Comparison of ENCODE assay signal across 8 mouse cellular contexts in genomic region chr6:113419199-113419587, GRCm38 (mm10). TPM values are rescaled to one million over a fixed set of nuclear protein-coding genes. Genes with fewer than 3 reads are reported as not detected.
DNase-seq lines count a peak whose midpoint lies in the region; ATAC-seq and TF ChIP-seq lines count a peak whose summit lies in the region.

TSS of gene Rpusd3 (minus strand) at chr6:113419340.

- TF ChIP-seq CTCF in MEL (IDR thresholded peaks at IDR 0.05 in 2 of 3, conservative IDR thresholded peaks at IDR 0.05 in 1 of 3; ENCODE audit: control insufficient read depth in 1 of 3, insufficient read depth in 1 of 3, low read depth in 2 of 3, low read length in 3 of 3, poor library complexity in 1 of 3, severe bottlenecking in 1 of 3): no peak
- no peak for TF ChIP-seq CTCF in cerebellum, adult 2 months (IDR thresholded peaks at IDR 0.05; ENCODE audit: borderline replicate concordance, insufficient read depth, low read depth, low read length)

- peak within 1 kb of the TSS; percentile 81 for H3K9ac ChIP-seq in MEL (ENCODE audit: control insufficient read depth, low read depth, low read length, poor library complexity, severe bottlenecking)
- H3K9ac ChIP-seq in lung, embryonic 16.5 days (ENCODE audit: low read length): peak within 1 kb of the TSS; percentile 85

- no peak for TF ChIP-seq EP300 in MEL (IDR thresholded peaks at IDR 0.05; ENCODE audit: low read depth in 1 of 2, low read length in 2 of 2)

- H3K4me3 ChIP-seq in MEL (ENCODE audit: control insufficient read depth in 1 of 2, insufficient read depth in 1 of 2, low read depth in 2 of 2, low read length in 2 of 2): peak within 1 kb of the TSS; percentile 76 to 96
- H3K4me3 ChIP-seq in cerebellum, adult 2 months (replicated peaks; ENCODE audit: insufficient read depth, low read depth, low read length): peak within 1 kb of the TSS; percentile 94
- H3K4me3 ChIP-seq in lung, embryonic 16.5 days (ENCODE audit: low read length): peak within 1 kb of the TSS; percentile 82

- H3K27me3 ChIP-seq in MEL (ENCODE audit: control insufficient read depth in 1 of 2, insufficient read depth in 2 of 2, low read length in 2 of 2): no peaks in the 10 kb centered on the region
- H3K27me3 ChIP-seq in cerebellum, adult 2 months (ENCODE audit: control insufficient read depth, insufficient read depth, low read length): no peaks in the 10 kb centered on the region
- no peaks in the 10 kb centered on the region for H3K27me3 ChIP-seq in lung, embryonic 16.5 days (ENCODE audit: control insufficient read depth, insufficient read depth, low read depth, low read length)

- 1% methylated on average over 25 of the region's 25 CpGs for WGBS in cerebellum, adult 2 months
- WGBS in lung, embryonic 16.5 days: 0% methylated on average over 25 of the region's 25 CpGs

- peaks cover 6% of the 10 kb centered on the region for H3K79me2 ChIP-seq in MEL (ENCODE audit: control insufficient read depth, insufficient read depth, low read length, poor library complexity)

- TF ChIP-seq RAD21 in MEL (IDR thresholded peaks at IDR 0.05; ENCODE audit: low read depth, low read length): no peak

- peak; percentile 96 to 98 for ATAC-seq in hematopoietic stem cell, adult 5-6 weeks (replicated peaks in 1 of 2; ENCODE audit: insufficient read depth in 1 of 2, low FRiP score in 2 of 2, low TSS enrichment in 1 of 2, low read depth in 1 of 2, poor library complexity in 2 of 2, severe bottlenecking in 2 of 2)
- ATAC-seq in lung, embryonic 16.5 days (ENCODE audit: low read depth): peak; percentile 99

- no peaks in the 10 kb centered on the region for H3K9me3 ChIP-seq in MEL (replicated peaks; ENCODE audit: insufficient read depth, low read length)
- H3K9me3 ChIP-seq in lung, embryonic 16.5 days (ENCODE audit: control insufficient read depth, low read length): no peaks in the 10 kb centered on the region

- H3K4me1 ChIP-seq in MEL (ENCODE audit: control insufficient read depth in 1 of 2, insufficient read depth in 2 of 2, low read length in 2 of 2): peaks cover 6 to 20% of the 10 kb centered on the region in 2 experiments; a peak in 3 of 4 replicates
- H3K4me1 ChIP-seq in cerebellum, adult 2 months (ENCODE audit: control insufficient read depth, insufficient read depth, low read length): peaks cover 10% of the 10 kb centered on the region; the same call in 1 of the 2 replicates
- H3K4me1 ChIP-seq in lung, embryonic 16.5 days (replicated peaks; ENCODE audit: control insufficient read depth, insufficient read depth, low read length): peaks cover 15% of the 10 kb centered on the region

- TF ChIP-seq POLR2A in MEL (IDR thresholded peaks at IDR 0.05; ENCODE audit: control insufficient read depth in 1 of 2, insufficient read depth in 1 of 2, low read depth in 1 of 2, low read length in 2 of 2, poor library complexity in 1 of 2): peak; percentile 76 to 92; a peak in 3 of 4 replicates
- peak; percentile 98 for TF ChIP-seq POLR2A in cerebellum, adult 2 months (IDR thresholded peaks at IDR 0.05; ENCODE audit: borderline replicate concordance, insufficient read depth, low read length)

- peaks cover 0 to 7% of the 10 kb centered on the region in 2 experiments; a peak in 2 of 4 replicates for H3K36me3 ChIP-seq in MEL (ENCODE audit: control insufficient read depth in 1 of 2, insufficient read depth in 2 of 2, low read length in 2 of 2)
- H3K36me3 ChIP-seq in lung, embryonic 16.5 days (ENCODE audit: control insufficient read depth, insufficient read depth, low read length): peaks cover 6% of the 10 kb centered on the region; the same call in 1 of the 2 replicates

- DNase-seq in MEL (ENCODE audit: low read depth, low spot score): peak; percentile 99
- peak; percentile 97 to 100 for DNase-seq in cerebellum, adult 2 months
- DNase-seq in forelimb bud, embryonic 11.5 days (ENCODE audit: low read depth, low spot score): peak; percentile 99
- peak; percentile 86 for DNase-seq in layer of hippocampus, adult 9-10 months (ENCODE audit: low spot score)
- peak; percentile 99 for DNase-seq in ovary, postnatal 10 days (ENCODE audit: low spot score)
- peak; percentile 99 to 100 for DNase-seq in thymus, postnatal 10 days (ENCODE audit: low spot score in 2 of 2)

- peak within 1 kb of the TSS; percentile 30 for H3K27ac ChIP-seq in MEL (ENCODE audit: control insufficient read depth, low read depth, low read length)
- H3K27ac ChIP-seq in cerebellum, adult 2 months (ENCODE audit: insufficient read depth, low read length): peak within 1 kb of the TSS; percentile 75
- H3K27ac ChIP-seq in lung, embryonic 16.5 days (ENCODE audit: low read length): peak within 1 kb of the TSS; percentile 31

- peak within 1 kb of the TSS; percentile 97 for H3K4me2 ChIP-seq in lung, embryonic 16.5 days (ENCODE audit: low read depth, low read length)

TF ChIP-seq in MEL, 35 proteins besides CTCF, POLR2A, EP300 and RAD21:
- TF ChIP-seq ZMIZ1 (IDR thresholded peaks at IDR 0.05; ENCODE audit: low read depth, low read length) (peak; percentile 80), MYC (IDR thresholded peaks at IDR 0.05; ENCODE audit: low read depth, low read length) (no peak), NELFE (IDR thresholded peaks at IDR 0.05; ENCODE audit: low read depth, low read length) (peak; percentile 86), TBP (IDR thresholded peaks at IDR 0.05; ENCODE audit: low read depth, low read length) (peak; percentile 71; the same call in 1 of the 2 replicates), POLR2AphosphoS2 (IDR thresholded peaks at IDR 0.05; ENCODE audit: low read length) (peak; percentile 91), TCF12 (IDR thresholded peaks at IDR 0.05; ENCODE audit: low read depth, low read length) (peak; percentile 45; the same call in 1 of the 2 replicates), MYB (IDR thresholded peaks at IDR 0.05; ENCODE audit: low read depth, low read length) (no peak), HCFC1 (IDR thresholded peaks at IDR 0.05; ENCODE audit: low read depth, low read length) (peak; percentile 69), KAT2A (conservative IDR thresholded peaks at IDR 0.05; ENCODE audit: low read depth, low read length) (no peak; the same call in 1 of the 2 replicates), MXI1 (IDR thresholded peaks at IDR 0.05; ENCODE audit: low read depth, low read length) (peak; percentile 72), CHD2 (IDR thresholded peaks at IDR 0.05; ENCODE audit: low read length) (0 out of 2 replicates have a peak, but pooled peaks have one; percentile 38), NRF1 (IDR thresholded peaks at IDR 0.05; ENCODE audit: insufficient read depth, low read depth, low read length, poor library complexity, severe bottlenecking) (peak; percentile 97)

RNA-seq across cellular contexts. Expression of gene Rpusd3, which starts in this region (rescaled TPM):
- total RNA-seq in MEL (2012; rRNA removed): 24.8 and 29.4 TPM in 2 replicates
- 10 to 100 TPM in 1 of 2 experiments, not detected in 1; 34.1 TPM for polyA plus RNA-seq in MEL (2012; ENCODE audit: insufficient read depth in 1 of 2, insufficient read length in 2 of 2, low read depth in 1 of 2, low replicate concordance in 2 of 2, missing spikeins in 1 of 2)
- 37.4 and 45.9 TPM in 2 replicates for polyA plus RNA-seq in cerebellum, adult 2 months (2012; rRNA removed)
- total RNA-seq in hematopoietic stem cell, adult 5-6 weeks (2017): 4.5 and 4.6 TPM in 2 replicates
- polyA plus RNA-seq in lung, embryonic 16.5 days (2015; fragmentation: Nextera tagmentation; extraction: Ambion mirVana): 18.0 and 21.5 TPM in 2 replicates

Comparison
In these comparisons a context has a peak if more than half of its experiments do, and no peak if none do; other contexts are left out.
1. Peak in every context shown above with its lines: DNase-seq, ATAC-seq, H3K4me3 ChIP-seq and H3K27ac ChIP-seq.